Mouse (Mus musculus) forebrain, embryonic 16.5 days (tissue): Measurements from ENCODE around the gene Hist1h4d. TPM values are rescaled to one million over a fixed set of nuclear protein-coding genes. Genes with fewer than 3 reads are reported as not detected.
"Not testable (repeated sequence)": the region's sequence is repeated elsewhere in the genome, so short reads cannot be mapped to it uniquely, and the experiment has no call there.

Experiments
- ATAC-seq: fragments of 200-750 bp; cut with Nextera tagmentation; 2 replicates; pipeline ENCODE4 v1.8.0; 2017; ENCODE audit warnings: mild to moderate bottlenecking, moderate library complexity
- H3K27ac ChIP-seq: fragments of 300-500 bp; sonication (generic); 2 replicates; pipeline ENCODE4 v1.5.1; 2014; ENCODE audit warnings: low read length, control low read depth
- H3K27me3 ChIP-seq: fragments of 300-500 bp; sonication (generic); replicated peaks from 2 replicates; pipeline ENCODE4 v1.6.1; 2014; ENCODE audit warnings: low read length; ENCODE audit not compliant: control insufficient read depth, insufficient read depth
- H3K36me3 ChIP-seq: fragments of 300-500 bp; sonication (generic); 2 replicates; pipeline ENCODE4 v1.6.1; 2014; ENCODE audit not compliant: control insufficient read depth, insufficient read depth
- H3K4me1 ChIP-seq: fragments of 300-500 bp; sonication (generic); replicated peaks from 2 replicates; pipeline ENCODE4 v1.6.1; 2014; ENCODE audit warnings: low read length; ENCODE audit not compliant: control insufficient read depth, insufficient read depth
- H3K4me2 ChIP-seq: fragments of 300-500 bp; sonication (generic); 2 replicates; pipeline ENCODE4 v1.6.1; 2014; ENCODE audit warnings: mild to moderate bottlenecking, low read length, control low read depth
- H3K4me3 ChIP-seq: fragments of 300-500 bp; sonication (generic); replicated peaks from 2 replicates; pipeline ENCODE4 v1.5.1; 2014; ENCODE audit warnings: mild to moderate bottlenecking, low read length, control low read depth
- H3K9ac ChIP-seq: fragments of 300-500 bp; sonication (generic); replicated peaks from 2 replicates; pipeline ENCODE4 v1.6.1; 2014; ENCODE audit warnings: low read depth, low read length, control low read depth
- H3K9me3 ChIP-seq: fragments of 300-500 bp; sonication (generic); 2 replicates; pipeline ENCODE4 v1.6.1; 2016; ENCODE audit warnings: low read length; ENCODE audit not compliant: control insufficient read depth
- WGBS: fragments of 180-500 bp; shearing (Covaris S2); extraction: QIAGEN DNeasy Blood & Tissue Kit; methylation state at CpG from one replicate; pipeline ENCODE4 v1.1.7; 2014; 5-methylcytosine and 5-hydroxymethylcytosine counted together
- polyA plus RNA-seq: library from polyadenylated mRNA; unstranded; fragments of >200 nt; fragmentation: Nextera tagmentation; extraction: Ambion mirVana; gene quantifications from 2 replicates; pipeline ENCODE4 v1.2.1, GENCODE M21; 2015

The Hist1h4d gene
- polyA plus RNA-seq, 1 experiment from 2014 or later, result 51.0 TPM

DNA sequence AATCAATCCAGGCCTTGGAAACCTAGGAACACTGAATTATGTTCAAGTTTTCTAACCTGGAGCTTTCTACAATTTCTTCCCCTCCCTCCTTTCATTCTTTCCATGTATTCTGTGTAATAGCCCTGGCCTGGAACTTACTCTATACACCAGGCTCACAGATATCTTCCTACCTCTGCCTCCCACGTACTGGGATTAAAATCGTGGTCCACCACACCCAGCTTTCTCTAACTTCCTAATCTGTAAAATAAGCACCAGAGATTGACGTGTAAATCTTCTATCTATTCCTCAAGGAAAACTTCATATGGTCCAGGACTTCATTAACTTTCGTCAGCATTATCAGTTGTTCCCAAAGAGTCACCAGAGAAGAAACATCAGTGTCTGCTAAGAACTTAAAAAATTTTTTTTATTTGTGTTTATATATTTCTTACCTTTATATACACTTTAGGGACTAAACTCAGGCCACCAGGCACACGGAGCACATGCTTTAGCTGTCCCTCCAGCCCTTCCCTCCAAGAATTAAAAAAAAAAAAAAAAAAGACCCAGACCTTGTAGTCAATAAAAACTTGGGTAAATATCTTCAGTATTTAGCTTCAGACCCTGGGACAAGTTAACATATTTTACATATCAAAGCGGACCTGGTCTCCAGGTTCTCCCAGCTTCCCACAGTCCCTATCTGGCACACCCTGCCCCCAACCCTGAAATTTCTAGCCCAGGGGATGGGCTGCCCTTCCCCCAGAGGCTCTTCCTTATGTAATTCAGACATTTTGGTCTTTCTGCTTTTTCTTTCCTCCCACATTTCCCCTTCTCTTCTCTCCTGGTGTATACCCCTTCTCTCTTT is 1.0 kb downstream of the Hist1h4d start:
- ATAC-seq, result no peak

GRCm38 (mm10) chr13:23583387-23584068 is 2.1 kb downstream of the Hist1h4d start:
- H3K4me1 ChIP-seq, result peaks cover 33% of the 10 kb centered on the region
- H3K9ac ChIP-seq, result no peak overlapping the region
- no peaks in the 10 kb centered on the region for H3K9me3 ChIP-seq
- peak overlapping the region; percentile 3; the same call in 1 of the 2 replicates for H3K27ac ChIP-seq
- ATAC-seq, result no peak
- no peaks in the 10 kb centered on the region for H3K27me3 ChIP-seq
- H3K4me2 ChIP-seq, result no peak overlapping the region
- no peaks in the 10 kb centered on the region for H3K36me3 ChIP-seq
- H3K4me3 ChIP-seq, result no peak overlapping the region

More for the DNA sequence above, 1.0 kb downstream of the Hist1h4d start:
- Histone ChIP-seq H3K9ac (peak overlapping the region; percentile 67), H3K27ac (peak overlapping the region; percentile 80), H3K36me3 (no peaks in the 10 kb centered on the region), H3K4me3 (peak overlapping the region; percentile 61), H3K4me2 (peak overlapping the region; percentile 96), H3K4me1 (peaks cover 33% of the 10 kb centered on the region), H3K27me3 (no peaks in the 10 kb centered on the region), H3K9me3 (no peaks in the 10 kb centered on the region)
- 8% methylated on average over 6 of the region's 6 CpGs for WGBS

DNA sequence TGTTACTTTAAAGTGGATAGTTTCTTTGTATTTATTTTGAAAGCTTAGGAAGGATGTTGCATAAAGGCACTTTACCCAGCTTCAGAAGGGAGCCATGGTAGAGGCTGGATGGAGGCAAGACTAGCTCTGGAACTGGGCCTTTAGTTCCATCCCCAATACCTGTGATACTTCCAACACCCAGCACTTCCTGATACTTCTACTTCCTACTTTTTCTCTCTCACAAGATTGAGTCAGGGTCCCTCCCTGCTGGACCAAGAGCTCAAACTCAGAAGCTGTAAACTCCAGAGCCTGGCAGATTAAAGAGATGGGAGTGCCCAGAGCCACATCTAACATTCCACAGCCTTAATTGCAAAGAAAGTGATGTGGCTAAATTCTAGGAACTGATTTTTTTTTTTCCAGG is 2.9 kb downstream of the Hist1h4d start:
- Histone ChIP-seq H3K27ac (peak overlapping the region; percentile 98), H3K4me2 (peak overlapping the region; percentile 60), H3K27me3 (no peaks in the 10 kb centered on the region), H3K36me3 (no peaks in the 10 kb centered on the region), H3K9ac (peak overlapping the region; percentile 67), H3K4me1 (peaks cover 33% of the 10 kb centered on the region), H3K4me3 (peak overlapping the region; percentile 49), H3K9me3 (no peaks in the 10 kb centered on the region)
- no peak for ATAC-seq

DNA sequence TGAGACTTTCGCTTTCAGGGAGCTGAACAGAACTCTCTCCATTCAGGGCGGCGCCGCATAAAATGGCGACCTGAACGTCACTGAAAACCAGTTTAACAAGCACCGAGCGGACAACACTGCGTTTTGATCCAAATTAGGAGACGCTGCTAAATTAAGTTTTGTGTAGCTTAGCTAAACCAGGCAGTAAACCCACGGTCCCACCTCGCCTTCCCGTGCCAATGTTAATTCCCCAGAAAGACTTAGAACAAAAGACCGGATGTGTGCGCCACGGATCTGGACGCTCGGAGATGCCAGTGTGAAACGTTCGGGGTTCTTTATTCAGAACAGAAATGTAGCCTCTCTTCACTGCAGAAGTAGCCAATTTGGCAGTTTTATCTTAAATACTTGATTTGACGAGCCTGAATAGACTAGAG is 3.6 kb downstream of the Hist1h4d start:
- H3K4me2 ChIP-seq, result peak overlapping the region; percentile 60
- H3K27me3 ChIP-seq, result no peaks in the 10 kb centered on the region
- H3K4me3 ChIP-seq, result peak overlapping the region; percentile 49
- no peaks in the 10 kb centered on the region for H3K36me3 ChIP-seq
- 0% methylated on average over 21 of the region's 21 CpGs for WGBS
- peak overlapping the region; percentile 67 for H3K9ac ChIP-seq
- peak overlapping the region; percentile 98 for H3K27ac ChIP-seq
- no peaks in the 10 kb centered on the region for H3K9me3 ChIP-seq
- ATAC-seq, result peak; percentile 11
- H3K4me1 ChIP-seq, result peaks cover 33% of the 10 kb centered on the region

DNA sequence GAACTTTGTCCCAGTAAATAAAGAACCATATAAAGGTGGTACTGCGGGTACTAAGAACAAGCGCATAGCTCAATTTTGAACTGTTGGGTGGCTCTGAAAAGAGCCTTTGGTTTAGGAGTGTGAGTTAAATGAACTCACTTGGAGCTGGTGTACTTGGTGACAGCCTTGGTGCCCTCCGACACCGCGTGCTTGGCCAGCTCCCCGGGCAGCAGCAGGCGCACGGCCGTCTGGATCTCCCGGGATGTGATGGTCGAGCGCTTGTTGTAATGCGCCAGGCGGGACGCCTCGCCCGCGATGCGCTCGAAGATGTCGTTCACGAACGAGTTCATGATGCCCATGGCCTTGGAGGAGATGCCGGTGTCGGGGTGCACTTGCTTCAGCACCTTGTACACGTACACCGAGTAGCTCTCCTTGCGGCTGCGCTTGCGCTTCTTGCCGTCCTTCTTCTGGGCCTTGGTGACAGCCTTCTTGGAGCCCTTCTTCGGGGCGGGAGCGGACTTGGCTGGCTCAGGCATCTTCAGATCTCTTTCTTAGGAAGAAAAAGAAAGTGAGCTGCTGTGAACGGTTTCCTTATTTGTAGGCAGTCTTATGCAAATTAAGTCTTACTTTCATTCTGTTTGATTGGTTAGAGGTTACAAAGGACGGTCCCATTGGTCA is 4.2 kb downstream of the Hist1h4d start:
- peak overlapping the region; percentile 98 for H3K27ac ChIP-seq
- peak overlapping the region; percentile 60 for H3K4me2 ChIP-seq
- H3K4me3 ChIP-seq, result peak overlapping the region; percentile 49
- H3K4me1 ChIP-seq, result peaks cover 33% of the 10 kb centered on the region
- ATAC-seq, result peak; percentile 87
- H3K9me3 ChIP-seq, H3K36me3 ChIP-seq, H3K27me3 ChIP-seq: not testable (repeated sequence)
- peak overlapping the region; percentile 67 for H3K9ac ChIP-seq
- under 1% methylated on average over 30 of the region's 36 CpGs for WGBS

DNA sequence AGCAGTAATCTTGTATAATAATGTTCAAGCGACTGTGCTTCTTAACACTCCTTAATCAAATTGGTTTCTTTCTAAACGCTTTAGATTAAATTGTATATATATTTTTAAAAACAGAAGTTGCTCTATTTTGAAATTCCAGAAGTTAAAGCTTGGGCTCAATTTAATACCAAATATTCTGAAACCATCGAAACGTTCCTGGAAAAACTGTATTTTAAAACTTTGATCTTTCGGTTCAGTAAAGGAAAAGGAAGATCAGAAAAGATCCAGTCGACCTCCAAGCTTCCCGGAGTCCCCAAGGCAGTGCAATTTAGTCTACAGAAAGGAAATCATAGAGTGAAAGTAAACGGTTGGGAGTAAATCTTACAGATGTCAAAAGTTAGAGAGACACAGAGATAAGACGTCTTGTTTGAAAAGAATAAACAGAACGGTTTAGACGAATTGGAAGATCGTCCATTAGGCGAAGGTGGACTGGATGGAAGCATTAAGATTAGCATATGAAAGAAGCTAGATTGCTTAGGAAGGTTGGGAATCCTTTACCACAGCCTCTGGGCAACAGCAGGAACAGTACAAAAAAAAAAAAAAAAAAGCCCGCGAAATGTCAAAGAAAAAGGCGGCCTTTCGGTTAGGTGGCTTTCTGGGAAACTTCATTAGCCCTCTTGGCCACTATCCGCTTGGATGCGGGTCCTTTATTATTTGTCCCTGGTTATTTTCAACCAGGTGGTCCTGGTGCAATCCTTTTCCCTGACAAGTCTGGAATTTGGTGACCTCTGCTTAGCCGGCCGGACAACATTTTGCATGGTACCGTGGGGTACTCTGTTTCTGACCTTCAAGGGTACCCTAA is 4.9 kb downstream of the Hist1h4d start:
- Histone ChIP-seq H3K9ac (peak overlapping the region; percentile 52), H3K4me1 (peaks cover 33% of the 10 kb centered on the region), H3K4me3 (peak overlapping the region; percentile 39), H3K4me2 (peak overlapping the region; percentile 77), H3K27ac (peak overlapping the region; percentile 93), H3K36me3 (no peaks in the 10 kb centered on the region), H3K27me3 (no peaks in the 10 kb centered on the region), H3K9me3 (no peaks in the 10 kb centered on the region)
- ATAC-seq, result no peak
- under 1% methylated on average over 22 of the region's 22 CpGs for WGBS

GRCm38 (mm10) chr13:23586940-23587225 is 5.5 kb downstream of the Hist1h4d start:
- no peaks in the 10 kb centered on the region for H3K9me3 ChIP-seq
- no peaks in the 10 kb centered on the region for H3K36me3 ChIP-seq
- peaks cover 32% of the 10 kb centered on the region for H3K4me1 ChIP-seq
- H3K9ac ChIP-seq, result peak overlapping the region; percentile 52
- peak overlapping the region; percentile 39 for H3K4me3 ChIP-seq
- WGBS, result 3% methylated on average over 1 of the region's 1 CpGs
- no peaks in the 10 kb centered on the region for H3K27me3 ChIP-seq
- H3K27ac ChIP-seq, result peak overlapping the region; percentile 93
- no peak for ATAC-seq
- H3K4me2 ChIP-seq, result peak overlapping the region; percentile 77

DNA sequence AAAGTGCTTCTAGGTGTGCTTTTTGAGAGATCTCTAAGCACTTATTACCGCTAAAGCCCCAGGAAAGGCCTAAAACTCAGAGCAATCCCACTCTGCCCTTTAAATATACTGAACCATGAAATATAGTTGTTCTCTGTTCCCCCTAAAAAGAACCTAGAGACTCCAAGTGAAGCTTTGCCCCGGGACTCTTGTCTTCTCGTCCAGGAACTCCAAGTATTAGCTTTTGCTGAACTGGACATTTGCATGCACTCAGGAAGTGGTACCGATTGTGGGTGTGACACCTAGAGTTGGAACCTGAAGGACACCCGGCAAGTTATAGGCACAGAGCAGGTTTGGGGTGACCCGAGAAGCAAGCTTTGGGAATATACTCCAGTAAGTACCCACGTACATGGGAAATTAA is 9.8 kb downstream of the Hist1h4d start:
- peaks cover 7% of the 10 kb centered on the region for H3K4me1 ChIP-seq
- no peaks in the 10 kb centered on the region for H3K9me3 ChIP-seq
- 94% methylated on average over 7 of the region's 7 CpGs for WGBS
- H3K4me3 ChIP-seq, result no peak overlapping the region
- no peaks in the 10 kb centered on the region for H3K27me3 ChIP-seq
- H3K9ac ChIP-seq, result no peak overlapping the region
- H3K27ac ChIP-seq, result no peak overlapping the region
- no peaks in the 10 kb centered on the region for H3K36me3 ChIP-seq
- no peak overlapping the region for H3K4me2 ChIP-seq
- no peak for ATAC-seq

DNA sequence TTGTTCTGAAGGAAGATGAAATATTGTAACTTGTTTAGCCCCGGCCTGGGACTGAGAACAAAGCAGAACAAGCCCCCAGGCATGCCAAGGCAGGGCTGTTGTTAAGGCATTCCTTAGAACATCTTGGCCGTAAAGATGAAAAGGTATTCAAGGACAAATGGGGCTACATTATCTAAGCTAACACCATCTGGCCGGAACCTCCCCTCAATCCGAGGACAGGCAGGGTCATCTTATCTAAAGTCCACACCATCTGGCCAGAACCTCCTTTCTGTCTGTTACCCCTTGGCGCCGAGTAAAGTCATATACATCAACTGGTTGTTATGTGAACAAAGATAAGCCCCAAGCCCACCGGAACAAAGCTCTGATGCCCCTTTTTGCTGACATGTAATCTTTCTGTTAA is 10.5 kb downstream of the Hist1h4d start:
- not testable (repeated sequence) for H3K27ac ChIP-seq, H3K36me3 ChIP-seq, H3K4me1 ChIP-seq, H3K27me3 ChIP-seq, H3K9me3 ChIP-seq, H3K4me2 ChIP-seq, ATAC-seq, H3K9ac ChIP-seq, H3K4me3 ChIP-seq
- 95% methylated on average over 7 of the region's 7 CpGs for WGBS
